In the genomic region with DNA sequence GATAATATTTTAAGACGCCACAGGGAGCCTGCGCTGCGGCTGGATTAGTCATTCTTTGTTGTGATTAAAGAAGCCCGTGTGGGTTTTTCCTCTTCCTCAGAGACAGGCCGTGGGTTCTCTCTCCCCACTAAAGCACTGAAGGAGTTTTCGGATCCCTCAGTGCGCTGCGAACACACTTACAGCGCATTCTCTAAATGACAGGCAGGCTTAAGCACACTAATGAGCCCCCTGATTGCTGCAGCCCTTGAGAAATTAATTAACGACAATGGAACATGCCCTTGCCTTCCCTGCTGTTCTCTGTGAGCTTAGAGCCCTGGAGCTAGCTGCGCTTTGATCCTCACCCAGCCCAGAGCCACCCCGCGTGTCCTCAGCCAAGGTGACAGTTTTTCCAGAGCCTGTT, we compare ENCODE assay signal across 11 mouse cellular contexts.
A peak's percentile ranks its signal among the peaks of the same experiment; 100 is the strongest.
DNase-seq lines count a peak whose midpoint lies in the region; ATAC-seq lines count a peak whose summit lies in the region.
"Had no signal": no experiment of that assay in that cellular context is flagged by ENCODE, and none has a peak within 500 bp of the region (broad histone marks: within the 10 kb centered on the region; RNA-seq: fewer than 3 reads in every experiment).

No protein-coding gene starts in this region.

- DNase-seq in neural tube, embryonic 11.5 days (ENCODE audit: low spot score), result no peak
- DNase-seq in neural tube, embryonic 10.5 days (ENCODE audit: extremely low spot score, low spot score), result no peak
- peak; percentile 51 for DNase-seq in forebrain, embryonic 10.5 days (ENCODE audit: extremely low spot score, low spot score)
- peak; percentile 39 for DNase-seq in limb, embryonic 10.5 days (ENCODE audit: low spot score)
- DNase-seq in lung, postnatal 4 days, result no peak
- DNase-seq in cerebellum, adult 18-20 months, result no peak
- no peak for DNase-seq in left cerebral cortex, postnatal 36 days (ENCODE audit: low spot score in 2 of 2)
- DNase-seq: heart, adult 18-20 months; kidney, adult 18-20 months had no signal

- 34% methylated on average over 13 of the region's 13 CpGs for WGBS in neural tube, embryonic 11.5 days
- 12% methylated on average over 13 of the region's 13 CpGs for WGBS in forebrain, embryonic 10.5 days
- 35% methylated on average over 13 of the region's 13 CpGs for WGBS in limb, embryonic 10.5 days
- 20% methylated on average over 13 of the region's 13 CpGs for WGBS in neural tube, embryonic 14.5 days

- H3K9ac ChIP-seq in neural tube, embryonic 11.5 days (ENCODE audit: low read length), result no peak overlapping the region; the same call in 1 of the 2 replicates
- H3K9ac ChIP-seq in neural tube, embryonic 14.5 days (replicated peaks; ENCODE audit: low read depth, low read length), result no peak overlapping the region

- H3K4me3 ChIP-seq in neural tube, embryonic 11.5 days (ENCODE audit: low read depth, low read length), result no peak overlapping the region
- H3K4me3 ChIP-seq in forebrain, embryonic 10.5 days, result peak overlapping the region; percentile 23; the same call in 1 of the 2 replicates
- peak overlapping the region; percentile 8; the same call in 1 of the 2 replicates for H3K4me3 ChIP-seq in limb, embryonic 10.5 days
- no peak overlapping the region for H3K4me3 ChIP-seq in neural tube, embryonic 14.5 days (ENCODE audit: low read depth, low read length)

- H3K4me2 ChIP-seq in neural tube, embryonic 11.5 days (ENCODE audit: low read depth), result no peak overlapping the region
- H3K4me2 ChIP-seq in neural tube, embryonic 14.5 days (ENCODE audit: low read depth, low read length), result peak overlapping the region; percentile 26; the same call in 1 of the 2 replicates

- 0 out of 2 replicates have a peak, but pooled peaks have one; percentile 25 for ATAC-seq in neural tube, embryonic 11.5 days (ENCODE audit: insufficient read depth, low FRiP score, low TSS enrichment)
- ATAC-seq in neural tube, embryonic 14.5 days (ENCODE audit: low read depth), result peak; percentile 60

- H3K9me3 ChIP-seq in neural tube, embryonic 11.5 days (ENCODE audit: control insufficient read depth, low read length), result no peaks in the 10 kb centered on the region
- no peaks in the 10 kb centered on the region for H3K9me3 ChIP-seq in forebrain, embryonic 10.5 days
- no peaks in the 10 kb centered on the region for H3K9me3 ChIP-seq in limb, embryonic 10.5 days (replicated peaks)
- H3K9me3 ChIP-seq in neural tube, embryonic 14.5 days (ENCODE audit: control insufficient read depth, low read length), result no peaks in the 10 kb centered on the region

- intact Hi-C loops in left cerebral cortex, postnatal 36 days (cut with DNase I), result no loop called here

- no peaks in the 10 kb centered on the region for H3K4me1 ChIP-seq in neural tube, embryonic 11.5 days (ENCODE audit: control insufficient read depth, insufficient read depth, low read length)
- peaks cover 31% of the 10 kb centered on the region for H3K4me1 ChIP-seq in forebrain, embryonic 10.5 days
- H3K4me1 ChIP-seq in limb, embryonic 10.5 days, result peaks cover 19% of the 10 kb centered on the region
- H3K4me1 ChIP-seq in neural tube, embryonic 14.5 days (ENCODE audit: control insufficient read depth, insufficient read depth, low read length), result peaks cover 9% of the 10 kb centered on the region

- H3K27ac ChIP-seq in neural tube, embryonic 11.5 days (ENCODE audit: low read depth, low read length), result no peak overlapping the region
- peak overlapping the region; percentile 65 for H3K27ac ChIP-seq in forebrain, embryonic 10.5 days
- H3K27ac ChIP-seq in limb, embryonic 10.5 days, result peak overlapping the region; percentile 68; the same call in 1 of the 2 replicates
- H3K27ac ChIP-seq in neural tube, embryonic 14.5 days (ENCODE audit: low read depth, low read length), result peak overlapping the region; percentile 39
- H3K27ac ChIP-seq: macrophage had no signal

- no peaks in the 10 kb centered on the region for H3K27me3 ChIP-seq in neural tube, embryonic 11.5 days (ENCODE audit: control insufficient read depth, insufficient read depth, low read length)
- H3K27me3 ChIP-seq in forebrain, embryonic 10.5 days (ENCODE audit: poor library complexity, severe bottlenecking), result peaks cover 44% of the 10 kb centered on the region
- no peaks in the 10 kb centered on the region for H3K27me3 ChIP-seq in limb, embryonic 10.5 days (ENCODE audit: low read depth, poor library complexity, severe bottlenecking)
- no peaks in the 10 kb centered on the region for H3K27me3 ChIP-seq in neural tube, embryonic 14.5 days (ENCODE audit: control insufficient read depth, insufficient read depth, low read length)

- H3K36me3 ChIP-seq in neural tube, embryonic 11.5 days (ENCODE audit: control insufficient read depth, insufficient read depth, low read length), result no peaks in the 10 kb centered on the region
- no peaks in the 10 kb centered on the region for H3K36me3 ChIP-seq in forebrain, embryonic 10.5 days (replicated peaks)
- H3K36me3 ChIP-seq in limb, embryonic 10.5 days, result no peaks in the 10 kb centered on the region
- H3K36me3 ChIP-seq in neural tube, embryonic 14.5 days (ENCODE audit: control insufficient read depth, insufficient read depth, low read length), result no peaks in the 10 kb centered on the region

Comparison
In these comparisons a context has a peak if more than half of its experiments do, and no peak if none do; other contexts are left out.
1. DNase-seq: peak in forebrain, embryonic 10.5 days (single experiment) and limb, embryonic 10.5 days (single experiment); none in neural tube, embryonic 11.5 days (single experiment), neural tube, embryonic 10.5 days (single experiment), lung, postnatal 4 days (0 of 2), cerebellum, adult 18-20 months (0 of 2) and left cerebral cortex, postnatal 36 days (0 of 2).
2. H3K4me3 ChIP-seq: peak in forebrain, embryonic 10.5 days (single experiment) and limb, embryonic 10.5 days (single experiment); none in neural tube, embryonic 11.5 days (single experiment) and neural tube, embryonic 14.5 days (single experiment).